Mouse (Mus musculus): Measurements from ENCODE around the gene Idua. TPM values are rescaled to one million over a fixed set of nuclear protein-coding genes. Genes with fewer than 3 reads are reported as not detected.

Gene Idua
- total and polyA plus RNA-seq, 3 experiments, result 6.2 to 43.2 (median 9.1) TPM

GRCm38 (mm10) chr5:108708981-108709731 lies 49.0 kb downstream of the Idua start:
- DNase-seq (ENCODE audit: low spot score), result no peak
- Histone ChIP-seq H3K9me3 (replicated peaks) (no peaks in the 10 kb centered on the region), H3K4me3 (ENCODE audit: low read depth, low read length) (no peak overlapping the region), H3K36me3 (replicated peaks) (peaks cover 40% of the 10 kb centered on the region), H3K27me3 (ENCODE audit: insufficient read depth, low read length) (peaks cover 17% of the 10 kb centered on the region), H3K4me1 (ENCODE audit: insufficient read depth, low read depth, low read length) (peaks cover 5% of the 10 kb centered on the region; the same call in 1 of the 2 replicates)
- ATAC-seq (ENCODE audit: extremely low read depth, insufficient number of reproducible peaks, low FRiP score, poor library complexity, severe bottlenecking), result no peak
- TF ChIP-seq GATA1 (IDR thresholded peaks at IDR 0.05; ENCODE audit: borderline replicate concordance, low read length), result no peak
- no peak for TF ChIP-seq GATA2 (IDR thresholded peaks at IDR 0.05; ENCODE audit: borderline replicate concordance, low read depth, low read length)
- TF ChIP-seq TAL1 (conservative IDR thresholded peaks at IDR 0.05; ENCODE audit: low read depth, low read length), result no peak
- TF ChIP-seq POLR2AphosphoS5 (IDR thresholded peaks at IDR 0.05; ENCODE audit: insufficient replicate concordance, low read depth, low read length), result no peak
- TF ChIP-seq CTCF (IDR thresholded peaks at IDR 0.05; ENCODE audit: low read depth, low read length), result no peak

- peaks cover 13% of the 10 kb centered on the region for H3K36me3 ChIP-seq (replicated peaks)
- H3K9me3 ChIP-seq (replicated peaks), result no peaks in the 10 kb centered on the region
- H3K4me3 ChIP-seq (ENCODE audit: low read depth, low read length), result no peak overlapping the region
- peaks cover 5% of the 10 kb centered on the region; the same call in 1 of the 2 replicates for H3K4me1 ChIP-seq (ENCODE audit: insufficient read depth, low read depth, low read length)
- DNase-seq (ENCODE audit: low spot score) (no peak), ATAC-seq (ENCODE audit: extremely low read depth, insufficient number of reproducible peaks, low FRiP score, poor library complexity, severe bottlenecking) (no peak)
- peaks cover 33% of the 10 kb centered on the region for H3K27me3 ChIP-seq (ENCODE audit: insufficient read depth, low read length)
- TF ChIP-seq CTCF (IDR thresholded peaks at IDR 0.05; ENCODE audit: low read depth, low read length) (no peak), POLR2AphosphoS5 (IDR thresholded peaks at IDR 0.05; ENCODE audit: insufficient replicate concordance, low read depth, low read length) (no peak)
These were observed 51.8 kb downstream of the Idua start for GRCm38 (mm10) chr5:108711968-108712367.

DNA sequence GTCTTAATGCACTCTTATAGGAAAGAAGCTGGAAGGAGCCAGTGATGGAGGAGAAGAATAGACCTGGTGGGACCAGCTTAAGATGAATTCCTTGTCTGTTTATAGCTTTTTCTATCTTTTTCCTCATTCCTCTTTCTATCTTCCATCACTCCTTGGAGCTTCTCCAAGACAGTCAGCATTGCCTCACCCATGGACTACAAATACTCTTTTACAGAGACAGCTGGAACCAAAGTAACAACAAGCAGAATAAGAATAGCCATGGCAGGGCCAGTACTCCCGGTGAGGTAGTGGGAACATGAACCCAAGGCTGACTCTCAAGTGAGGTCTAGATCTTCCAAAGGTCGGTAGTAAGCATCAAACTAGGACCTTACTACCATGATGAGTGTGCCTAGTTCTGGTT lies 53.0 kb downstream of the Idua start:
- Histone ChIP-seq H3K4me3 (ENCODE audit: low read depth, low read length) (no peak overlapping the region), H3K4me1 (ENCODE audit: insufficient read depth, low read depth, low read length) (peaks cover 1% of the 10 kb centered on the region; the same call in 1 of the 2 replicates), H3K27me3 (ENCODE audit: insufficient read depth, low read length) (peaks cover 38% of the 10 kb centered on the region), H3K36me3 (replicated peaks) (peaks cover 4% of the 10 kb centered on the region), H3K9me3 (replicated peaks) (no peaks in the 10 kb centered on the region)
- ATAC-seq (ENCODE audit: extremely low read depth, insufficient number of reproducible peaks, low FRiP score, poor library complexity, severe bottlenecking), result no peak
- no peak for DNase-seq (ENCODE audit: low spot score)
- TF ChIP-seq CTCF (IDR thresholded peaks at IDR 0.05; ENCODE audit: low read depth, low read length) (no peak), POLR2AphosphoS5 (IDR thresholded peaks at IDR 0.05; ENCODE audit: insufficient replicate concordance, low read depth, low read length) (no peak), GATA2 (IDR thresholded peaks at IDR 0.05; ENCODE audit: borderline replicate concordance, low read depth, low read length) (no peak), GATA1 (IDR thresholded peaks at IDR 0.05; ENCODE audit: borderline replicate concordance, low read length) (no peak)

GRCm38 (mm10) chr5:108713691-108714090 lies 53.6 kb downstream of the Idua start:
- no peaks in the 10 kb centered on the region for H3K9me3 ChIP-seq (replicated peaks)
- H3K4me3 ChIP-seq (ENCODE audit: low read depth, low read length), result no peak overlapping the region
- no peaks in the 10 kb centered on the region for H3K4me1 ChIP-seq (ENCODE audit: insufficient read depth, low read depth, low read length)
- DNase-seq (ENCODE audit: low spot score) (no peak), ATAC-seq (ENCODE audit: extremely low read depth, insufficient number of reproducible peaks, low FRiP score, poor library complexity, severe bottlenecking) (no peak)
- no peak for TF ChIP-seq CTCF (IDR thresholded peaks at IDR 0.05; ENCODE audit: low read depth, low read length)
- no peak for TF ChIP-seq POLR2AphosphoS5 (IDR thresholded peaks at IDR 0.05; ENCODE audit: insufficient replicate concordance, low read depth, low read length)
- TF ChIP-seq TAL1 (conservative IDR thresholded peaks at IDR 0.05; ENCODE audit: low read depth, low read length), result no peak
- no peak for TF ChIP-seq GATA1 (IDR thresholded peaks at IDR 0.05; ENCODE audit: borderline replicate concordance, low read length)
- TF ChIP-seq GATA2 (IDR thresholded peaks at IDR 0.05; ENCODE audit: borderline replicate concordance, low read depth, low read length), result no peak
- peaks cover 44% of the 10 kb centered on the region for H3K27me3 ChIP-seq (ENCODE audit: insufficient read depth, low read length)
- no peaks in the 10 kb centered on the region for H3K36me3 ChIP-seq (replicated peaks)

GRCm38 (mm10) chr5:108714149-108714548 lies 54.0 kb downstream of the Idua start:
- no peak overlapping the region for H3K4me3 ChIP-seq (ENCODE audit: low read depth, low read length)
- no peaks in the 10 kb centered on the region for H3K4me1 ChIP-seq (ENCODE audit: insufficient read depth, low read depth, low read length)
- ATAC-seq (ENCODE audit: extremely low read depth, insufficient number of reproducible peaks, low FRiP score, poor library complexity, severe bottlenecking), result no peak
- no peak for TF ChIP-seq TAL1 (conservative IDR thresholded peaks at IDR 0.05; ENCODE audit: low read depth, low read length)
- DNase-seq (ENCODE audit: low spot score), result no peak
- H3K36me3 ChIP-seq (replicated peaks), result no peaks in the 10 kb centered on the region
- H3K27me3 ChIP-seq (ENCODE audit: insufficient read depth, low read length), result peaks cover 49% of the 10 kb centered on the region
- H3K9me3 ChIP-seq (replicated peaks), result no peaks in the 10 kb centered on the region

- Histone ChIP-seq H3K4me3 (ENCODE audit: low read depth, low read length) (no peak overlapping the region), H3K9me3 (replicated peaks) (no peaks in the 10 kb centered on the region), H3K27me3 (ENCODE audit: insufficient read depth, low read length) (peaks cover 57% of the 10 kb centered on the region), H3K36me3 (replicated peaks) (no peaks in the 10 kb centered on the region), H3K4me1 (ENCODE audit: insufficient read depth, low read depth, low read length) (no peaks in the 10 kb centered on the region)
- DNase-seq (ENCODE audit: low spot score), result no peak
- no peak for TF ChIP-seq CTCF (IDR thresholded peaks at IDR 0.05; ENCODE audit: low read depth, low read length)
- no peak for TF ChIP-seq POLR2AphosphoS5 (IDR thresholded peaks at IDR 0.05; ENCODE audit: insufficient replicate concordance, low read depth, low read length)
- no peak for ATAC-seq (ENCODE audit: extremely low read depth, insufficient number of reproducible peaks, low FRiP score, poor library complexity, severe bottlenecking)
These were observed 55.8 kb downstream of the Idua start for GRCm38 (mm10) chr5:108715974-108716373.

- Histone ChIP-seq H3K4me1 (ENCODE audit: insufficient read depth, low read depth, low read length) (no peaks in the 10 kb centered on the region), H3K9me3 (replicated peaks) (no peaks in the 10 kb centered on the region), H3K4me3 (ENCODE audit: low read depth, low read length) (no peak overlapping the region), H3K36me3 (replicated peaks) (no peaks in the 10 kb centered on the region), H3K27me3 (ENCODE audit: insufficient read depth, low read length) (peaks cover 53% of the 10 kb centered on the region)
- DNase-seq (ENCODE audit: low spot score), result no peak
- TF ChIP-seq TAL1 (conservative IDR thresholded peaks at IDR 0.05; ENCODE audit: low read depth, low read length) (no peak), GATA2 (IDR thresholded peaks at IDR 0.05; ENCODE audit: borderline replicate concordance, low read depth, low read length) (no peak), GATA1 (IDR thresholded peaks at IDR 0.05; ENCODE audit: borderline replicate concordance, low read length) (no peak), CTCF (IDR thresholded peaks at IDR 0.05; ENCODE audit: low read depth, low read length) (no peak), POLR2AphosphoS5 (IDR thresholded peaks at IDR 0.05; ENCODE audit: insufficient replicate concordance, low read depth, low read length) (no peak)
- ATAC-seq (ENCODE audit: extremely low read depth, insufficient number of reproducible peaks, low FRiP score, poor library complexity, severe bottlenecking), result no peak
These were observed 57.9 kb downstream of the Idua start for GRCm38 (mm10) chr5:108718051-108718450.

All from G1E (cell line).